Mouse (Mus musculus): Measurements from ENCODE around the gene Bpifc. TPM values are rescaled to one million over a fixed set of nuclear protein-coding genes. Genes with fewer than 3 reads are reported as not detected.

The Bpifc gene
- polyA plus RNA-seq (2015; fragmentation: Nextera tagmentation; extraction: Ambion mirVana), result not detected in 2 replicates

DNA sequence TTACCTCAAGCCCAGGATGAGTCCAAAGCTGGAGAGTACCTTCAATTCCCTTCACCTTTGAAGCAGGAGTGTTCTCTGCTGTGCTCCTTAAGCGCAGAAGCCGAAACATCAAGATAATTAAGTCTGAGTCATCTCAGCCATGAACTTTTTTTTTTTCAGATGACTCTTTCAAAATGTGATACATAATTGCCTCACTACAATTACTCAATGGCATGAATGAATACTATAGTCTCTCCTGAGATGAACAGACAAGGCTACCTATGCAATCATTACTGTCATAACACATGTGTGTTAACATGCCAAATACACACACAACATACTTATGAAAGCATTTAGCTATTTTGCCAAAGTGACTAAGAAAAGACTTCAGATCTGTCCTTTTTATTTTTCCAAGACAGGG lies at the start of gene Bpifc:
Gene Bpifc (minus strand): TSS at position 115 of the 400 bp plus-strand sequence.
- no peak for ATAC-seq
- Histone ChIP-seq H3K9ac (replicated peaks; ENCODE audit: low read depth, low read length) (no peak within 1 kb of the TSS), H3K4me1 (replicated peaks; ENCODE audit: control insufficient read depth, insufficient read depth, low read length) (no peaks in the 10 kb centered on the region), H3K9me3 (ENCODE audit: control insufficient read depth, low read length) (no peaks in the 10 kb centered on the region), H3K4me2 (ENCODE audit: low read length) (no peak within 1 kb of the TSS), H3K27me3 (replicated peaks; ENCODE audit: control insufficient read depth, insufficient read depth, low read length) (no peaks in the 10 kb centered on the region), H3K36me3 (ENCODE audit: control insufficient read depth, insufficient read depth) (no peaks in the 10 kb centered on the region), H3K4me3 (replicated peaks; ENCODE audit: low read length) (no peak within 1 kb of the TSS), H3K27ac (ENCODE audit: low read length) (no peak within 1 kb of the TSS)
- 86% methylated on average over 2 of the region's 2 CpGs for WGBS

DNA sequence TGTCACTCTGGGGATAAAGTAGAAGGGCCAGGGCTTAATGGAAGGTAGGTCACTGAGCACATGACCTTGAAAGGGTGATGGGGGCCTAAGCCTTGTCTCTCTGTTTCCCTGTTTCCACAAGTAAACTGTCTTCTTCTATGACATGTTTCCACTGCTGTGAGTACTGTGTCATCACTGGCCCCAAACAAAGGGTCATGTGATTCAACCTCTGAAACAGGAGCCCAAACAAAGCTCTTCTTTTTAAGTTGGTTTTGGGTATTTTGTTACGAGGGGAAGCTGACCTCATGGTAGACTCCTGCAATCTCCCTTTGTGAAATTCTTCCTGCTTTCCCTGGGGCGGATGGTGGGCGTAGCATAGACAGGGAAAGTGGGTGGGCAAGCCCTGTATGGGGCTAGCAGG lies 48.6 kb upstream of the Bpifc start:
- Histone ChIP-seq H3K4me2 (ENCODE audit: low read length) (no peak overlapping the region), H3K9me3 (ENCODE audit: control insufficient read depth, low read length) (peaks cover 4% of the 10 kb centered on the region; the same call in 1 of the 2 replicates), H3K36me3 (ENCODE audit: control insufficient read depth, insufficient read depth) (peaks cover 12% of the 10 kb centered on the region), H3K4me1 (replicated peaks; ENCODE audit: control insufficient read depth, insufficient read depth, low read length) (no peaks in the 10 kb centered on the region), H3K9ac (replicated peaks; ENCODE audit: low read depth, low read length) (no peak overlapping the region), H3K4me3 (replicated peaks; ENCODE audit: low read length) (no peak overlapping the region), H3K27ac (ENCODE audit: low read length) (no peak overlapping the region), H3K27me3 (replicated peaks; ENCODE audit: control insufficient read depth, insufficient read depth, low read length) (no peaks in the 10 kb centered on the region)
- 53% methylated on average over 3 of the region's 3 CpGs for WGBS
- ATAC-seq, result no peak

- Histone ChIP-seq H3K4me1 (replicated peaks; ENCODE audit: control insufficient read depth, insufficient read depth, low read length) (no peaks in the 10 kb centered on the region), H3K9me3 (ENCODE audit: control insufficient read depth, low read length) (peaks cover 4% of the 10 kb centered on the region; the same call in 1 of the 2 replicates), H3K9ac (replicated peaks; ENCODE audit: low read depth, low read length) (no peak overlapping the region), H3K27ac (ENCODE audit: low read length) (no peak overlapping the region), H3K4me3 (replicated peaks; ENCODE audit: low read length) (no peak overlapping the region), H3K36me3 (ENCODE audit: control insufficient read depth, insufficient read depth) (peaks cover 12% of the 10 kb centered on the region), H3K4me2 (ENCODE audit: low read length) (no peak overlapping the region), H3K27me3 (replicated peaks; ENCODE audit: control insufficient read depth, insufficient read depth, low read length) (no peaks in the 10 kb centered on the region)
- 35% methylated on average over 2 of the region's 2 CpGs for WGBS
- no peak for ATAC-seq
These were observed 46.0 kb upstream of the Bpifc start for GRCm38 (mm10) chr10:86057712-86058111.

GRCm38 (mm10) chr10:86057286-86057685 lies 45.6 kb upstream of the Bpifc start:
- Histone ChIP-seq H3K4me3 (replicated peaks; ENCODE audit: low read length) (no peak overlapping the region), H3K9me3 (ENCODE audit: control insufficient read depth, low read length) (peaks cover 4% of the 10 kb centered on the region; the same call in 1 of the 2 replicates), H3K4me2 (ENCODE audit: low read length) (no peak overlapping the region), H3K27me3 (replicated peaks; ENCODE audit: control insufficient read depth, insufficient read depth, low read length) (no peaks in the 10 kb centered on the region), H3K27ac (ENCODE audit: low read length) (no peak overlapping the region), H3K4me1 (replicated peaks; ENCODE audit: control insufficient read depth, insufficient read depth, low read length) (no peaks in the 10 kb centered on the region), H3K9ac (replicated peaks; ENCODE audit: low read depth, low read length) (no peak overlapping the region), H3K36me3 (ENCODE audit: control insufficient read depth, insufficient read depth) (peaks cover 12% of the 10 kb centered on the region)
- no peak for ATAC-seq
- 91% methylated on average over 11 of the region's 11 CpGs for WGBS

- H3K4me1 ChIP-seq (replicated peaks; ENCODE audit: control insufficient read depth, insufficient read depth, low read length), result no peaks in the 10 kb centered on the region
- no peak overlapping the region for H3K4me3 ChIP-seq (replicated peaks; ENCODE audit: low read length)
- no peak overlapping the region for H3K4me2 ChIP-seq (ENCODE audit: low read length)
- H3K36me3 ChIP-seq (ENCODE audit: control insufficient read depth, insufficient read depth), result peaks cover 12% of the 10 kb centered on the region
- 85% methylated on average over 8 of the region's 8 CpGs for WGBS
- peaks cover 4% of the 10 kb centered on the region; the same call in 1 of the 2 replicates for H3K9me3 ChIP-seq (ENCODE audit: control insufficient read depth, low read length)
- no peaks in the 10 kb centered on the region for H3K27me3 ChIP-seq (replicated peaks; ENCODE audit: control insufficient read depth, insufficient read depth, low read length)
- H3K9ac ChIP-seq (replicated peaks; ENCODE audit: low read depth, low read length), result no peak overlapping the region
- H3K27ac ChIP-seq (ENCODE audit: low read length), result no peak overlapping the region
- no peak for ATAC-seq
These were observed 44.7 kb upstream of the Bpifc start for GRCm38 (mm10) chr10:86056297-86056903.

- H3K4me2 ChIP-seq (ENCODE audit: low read length), result no peak overlapping the region
- peaks cover 12% of the 10 kb centered on the region for H3K36me3 ChIP-seq (ENCODE audit: control insufficient read depth, insufficient read depth)
- no peaks in the 10 kb centered on the region for H3K4me1 ChIP-seq (replicated peaks; ENCODE audit: control insufficient read depth, insufficient read depth, low read length)
- H3K9ac ChIP-seq (replicated peaks; ENCODE audit: low read depth, low read length), result no peak overlapping the region
- H3K27ac ChIP-seq (ENCODE audit: low read length), result no peak overlapping the region
- no peaks in the 10 kb centered on the region for H3K27me3 ChIP-seq (replicated peaks; ENCODE audit: control insufficient read depth, insufficient read depth, low read length)
- ATAC-seq, result no peak
- WGBS, result 81% methylated on average over 9 of the region's 10 CpGs
- peaks cover 4% of the 10 kb centered on the region; the same call in 1 of the 2 replicates for H3K9me3 ChIP-seq (ENCODE audit: control insufficient read depth, low read length)
- no peak overlapping the region for H3K4me3 ChIP-seq (replicated peaks; ENCODE audit: low read length)
These were observed 41.3 kb upstream of the Bpifc start for GRCm38 (mm10) chr10:86052818-86053522.

GRCm38 (mm10) chr10:86050522-86050921 lies 38.8 kb upstream of the Bpifc start:
- Histone ChIP-seq H3K9me3 (ENCODE audit: control insufficient read depth, low read length) (no peaks in the 10 kb centered on the region), H3K36me3 (ENCODE audit: control insufficient read depth, insufficient read depth) (peaks cover 3% of the 10 kb centered on the region; the same call in 1 of the 2 replicates), H3K4me2 (ENCODE audit: low read length) (no peak overlapping the region), H3K27me3 (replicated peaks; ENCODE audit: control insufficient read depth, insufficient read depth, low read length) (no peaks in the 10 kb centered on the region), H3K4me3 (replicated peaks; ENCODE audit: low read length) (no peak overlapping the region), H3K27ac (ENCODE audit: low read length) (no peak overlapping the region), H3K4me1 (replicated peaks; ENCODE audit: control insufficient read depth, insufficient read depth, low read length) (no peaks in the 10 kb centered on the region), H3K9ac (replicated peaks; ENCODE audit: low read depth, low read length) (no peak overlapping the region)
- ATAC-seq, result no peak
- 82% methylated on average over 2 of the region's 2 CpGs for WGBS

GRCm38 (mm10) chr10:86047786-86048185 lies 36.1 kb upstream of the Bpifc start:
- Histone ChIP-seq H3K27me3 (replicated peaks; ENCODE audit: control insufficient read depth, insufficient read depth, low read length) (no peaks in the 10 kb centered on the region), H3K4me2 (ENCODE audit: low read length) (no peak overlapping the region), H3K4me1 (replicated peaks; ENCODE audit: control insufficient read depth, insufficient read depth, low read length) (no peaks in the 10 kb centered on the region), H3K27ac (ENCODE audit: low read length) (no peak overlapping the region), H3K36me3 (ENCODE audit: control insufficient read depth, insufficient read depth) (peaks cover 3% of the 10 kb centered on the region; the same call in 1 of the 2 replicates), H3K9ac (replicated peaks; ENCODE audit: low read depth, low read length) (no peak overlapping the region), H3K9me3 (ENCODE audit: control insufficient read depth, low read length) (no peaks in the 10 kb centered on the region), H3K4me3 (replicated peaks; ENCODE audit: low read length) (no peak overlapping the region)
- 94% methylated on average over 9 of the region's 9 CpGs for WGBS
- ATAC-seq, result no peak

DNA sequence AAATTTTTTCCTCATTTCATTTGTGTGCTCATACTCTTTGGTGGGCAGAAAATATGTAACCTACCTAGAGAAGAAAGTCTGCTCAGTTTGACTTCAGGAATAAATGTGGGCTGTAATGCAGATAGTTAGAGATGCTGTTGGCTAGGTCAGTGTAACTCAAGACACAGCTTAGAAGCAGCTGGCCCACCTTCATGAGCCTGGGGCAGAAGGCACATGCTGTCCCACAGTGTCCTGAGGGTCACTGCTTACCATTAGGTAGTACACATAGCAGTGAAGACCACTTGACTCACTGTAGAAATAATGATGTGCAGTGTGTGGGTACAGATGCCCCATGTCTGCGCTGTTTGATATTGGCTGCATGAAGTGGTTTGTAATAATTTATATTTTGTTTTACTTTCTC lies 34.7 kb upstream of the Bpifc start:
- no peak for ATAC-seq
- H3K27ac ChIP-seq (ENCODE audit: low read length), result no peak overlapping the region
- no peaks in the 10 kb centered on the region for H3K9me3 ChIP-seq (ENCODE audit: control insufficient read depth, low read length)
- H3K4me3 ChIP-seq (replicated peaks; ENCODE audit: low read length), result no peak overlapping the region
- no peaks in the 10 kb centered on the region for H3K4me1 ChIP-seq (replicated peaks; ENCODE audit: control insufficient read depth, insufficient read depth, low read length)
- H3K9ac ChIP-seq (replicated peaks; ENCODE audit: low read depth, low read length), result no peak overlapping the region
- H3K4me2 ChIP-seq (ENCODE audit: low read length), result no peak overlapping the region
- no peaks in the 10 kb centered on the region for H3K27me3 ChIP-seq (replicated peaks; ENCODE audit: control insufficient read depth, insufficient read depth, low read length)
- H3K36me3 ChIP-seq (ENCODE audit: control insufficient read depth, insufficient read depth), result peaks cover 3% of the 10 kb centered on the region; the same call in 1 of the 2 replicates
- WGBS, result 100% methylated on average over 1 of the region's 1 CpGs
